Mouse (Mus musculus): ENCODE measurements at regions not wholly inside any gene's neighbourhood (a gene's known extent, or its start where the extent isn't known, plus 50 kb on each side); places are given as distances from the start of the nearest gene placed in this dataset.

- H3K9ac ChIP-seq (replicated peaks; ENCODE audit: low read length): no peak overlapping the region
- H3K4me3 ChIP-seq (ENCODE audit: low read length): no peak overlapping the region
- H3K36me3 ChIP-seq (ENCODE audit: insufficient read depth, low read length): no peaks in the 10 kb centered on the region
- H3K27ac ChIP-seq (ENCODE audit: low read length): no peak overlapping the region
- H3K4me1 ChIP-seq (ENCODE audit: insufficient read depth, low read length): no peaks in the 10 kb centered on the region
- no peak for ATAC-seq (ENCODE audit: low FRiP score, low TSS enrichment)
- no peak overlapping the region for H3K4me2 ChIP-seq (replicated peaks; ENCODE audit: low read depth, low read length)
- H3K9me3 ChIP-seq (ENCODE audit: low read length): no peaks in the 10 kb centered on the region
- H3K27me3 ChIP-seq (ENCODE audit: insufficient read depth, low read length): no peaks in the 10 kb centered on the region
- 74% methylated on average over 3 of the region's 3 CpGs for WGBS
Measured at GRCm38 (mm10) chr8:7894338-7894737, 766.7 kb downstream of the Efnb2 start.

- Histone ChIP-seq H3K9ac (replicated peaks; ENCODE audit: low read length) (no peak overlapping the region), H3K4me1 (ENCODE audit: insufficient read depth, low read length) (no peaks in the 10 kb centered on the region), H3K4me3 (ENCODE audit: low read length) (no peak overlapping the region), H3K27ac (ENCODE audit: low read length) (no peak overlapping the region), H3K9me3 (ENCODE audit: low read length) (no peaks in the 10 kb centered on the region), H3K36me3 (ENCODE audit: insufficient read depth, low read length) (no peaks in the 10 kb centered on the region), H3K4me2 (replicated peaks; ENCODE audit: low read depth, low read length) (no peak overlapping the region), H3K27me3 (ENCODE audit: insufficient read depth, low read length) (no peaks in the 10 kb centered on the region)
- WGBS: 95% methylated on average over 1 of the region's 1 CpGs
- no peak for ATAC-seq (ENCODE audit: low FRiP score, low TSS enrichment)
Measured at GRCm38 (mm10) chr8:7853169-7853568, 807.9 kb downstream of the Efnb2 start.

- no peak overlapping the region for H3K27ac ChIP-seq (ENCODE audit: low read length)
- H3K4me2 ChIP-seq (replicated peaks; ENCODE audit: low read depth, low read length): no peak overlapping the region
- H3K27me3 ChIP-seq (ENCODE audit: insufficient read depth, low read length): no peaks in the 10 kb centered on the region
- ATAC-seq (ENCODE audit: low FRiP score, low TSS enrichment): no peak
- H3K4me3 ChIP-seq (ENCODE audit: low read length): no peak overlapping the region
- H3K9ac ChIP-seq (replicated peaks; ENCODE audit: low read length): no peak overlapping the region
- H3K4me1 ChIP-seq (ENCODE audit: insufficient read depth, low read length): no peaks in the 10 kb centered on the region
- no peaks in the 10 kb centered on the region for H3K9me3 ChIP-seq (ENCODE audit: low read length)
- H3K36me3 ChIP-seq (ENCODE audit: insufficient read depth, low read length): no peaks in the 10 kb centered on the region
Measured at GRCm38 (mm10) chr8:7850573-7850972, 810.5 kb downstream of the Efnb2 start.

GRCm38 (mm10) chr8:7831948-7832347 lies 829.1 kb downstream of the Efnb2 start:
- 78% methylated on average over 5 of the region's 5 CpGs for WGBS
- H3K9ac ChIP-seq (replicated peaks; ENCODE audit: low read length): no peak overlapping the region

GRCm38 (mm10) chr8:7827811-7828210 lies 833.2 kb downstream of the Efnb2 start:
- no peak for ATAC-seq (ENCODE audit: low FRiP score, low TSS enrichment)
- Histone ChIP-seq H3K36me3 (ENCODE audit: insufficient read depth, low read length) (no peaks in the 10 kb centered on the region), H3K4me2 (replicated peaks; ENCODE audit: low read depth, low read length) (no peak overlapping the region), H3K27ac (ENCODE audit: low read length) (no peak overlapping the region), H3K4me3 (ENCODE audit: low read length) (no peak overlapping the region), H3K4me1 (ENCODE audit: insufficient read depth, low read length) (no peaks in the 10 kb centered on the region), H3K9ac (replicated peaks; ENCODE audit: low read length) (no peak overlapping the region), H3K27me3 (ENCODE audit: insufficient read depth, low read length) (no peaks in the 10 kb centered on the region), H3K9me3 (ENCODE audit: low read length) (no peaks in the 10 kb centered on the region)
- WGBS: 76% methylated on average over 1 of the region's 1 CpGs

More at GRCm38 (mm10) chr8:7831948-7832347, 829.1 kb downstream of the Efnb2 start:
- Histone ChIP-seq H3K4me2 (replicated peaks; ENCODE audit: low read depth, low read length) (no peak overlapping the region), H3K4me3 (ENCODE audit: low read length) (no peak overlapping the region), H3K27me3 (ENCODE audit: insufficient read depth, low read length) (no peaks in the 10 kb centered on the region), H3K4me1 (ENCODE audit: insufficient read depth, low read length) (no peaks in the 10 kb centered on the region), H3K27ac (ENCODE audit: low read length) (no peak overlapping the region), H3K9me3 (ENCODE audit: low read length) (no peaks in the 10 kb centered on the region), H3K36me3 (ENCODE audit: insufficient read depth, low read length) (no peaks in the 10 kb centered on the region)
- ATAC-seq (ENCODE audit: low FRiP score, low TSS enrichment): no peak

- H3K9me3 ChIP-seq (ENCODE audit: low read length): no peaks in the 10 kb centered on the region
- H3K27me3 ChIP-seq (ENCODE audit: insufficient read depth, low read length): no peaks in the 10 kb centered on the region
- ATAC-seq (ENCODE audit: low FRiP score, low TSS enrichment): no peak
- 89% methylated on average over 1 of the region's 1 CpGs for WGBS
- no peaks in the 10 kb centered on the region for H3K36me3 ChIP-seq (ENCODE audit: insufficient read depth, low read length)
- H3K9ac ChIP-seq (replicated peaks; ENCODE audit: low read length): no peak overlapping the region
- no peak overlapping the region for H3K27ac ChIP-seq (ENCODE audit: low read length)
- H3K4me1 ChIP-seq (ENCODE audit: insufficient read depth, low read length): no peaks in the 10 kb centered on the region
- H3K4me2 ChIP-seq (replicated peaks; ENCODE audit: low read depth, low read length): no peak overlapping the region
- no peak overlapping the region for H3K4me3 ChIP-seq (ENCODE audit: low read length)
Measured at GRCm38 (mm10) chr8:7808395-7808794, 852.6 kb downstream of the Efnb2 start.

GRCm38 (mm10) chr8:7799221-7799620 lies 861.8 kb downstream of the Efnb2 start:
- WGBS: 73% methylated on average over 3 of the region's 3 CpGs
- Histone ChIP-seq H3K4me2 (replicated peaks; ENCODE audit: low read depth, low read length) (no peak overlapping the region), H3K4me1 (ENCODE audit: insufficient read depth, low read length) (no peaks in the 10 kb centered on the region), H3K9me3 (ENCODE audit: low read length) (no peaks in the 10 kb centered on the region), H3K36me3 (ENCODE audit: insufficient read depth, low read length) (no peaks in the 10 kb centered on the region), H3K27ac (ENCODE audit: low read length) (no peak overlapping the region), H3K4me3 (ENCODE audit: low read length) (no peak overlapping the region), H3K9ac (replicated peaks; ENCODE audit: low read length) (no peak overlapping the region), H3K27me3 (ENCODE audit: insufficient read depth, low read length) (no peaks in the 10 kb centered on the region)
- ATAC-seq (ENCODE audit: low FRiP score, low TSS enrichment): peak; percentile 35; the same call in 1 of the 2 replicates

- no peak overlapping the region for H3K4me2 ChIP-seq (replicated peaks; ENCODE audit: low read depth, low read length)
- H3K4me1 ChIP-seq (ENCODE audit: insufficient read depth, low read length): no peaks in the 10 kb centered on the region
- no peak for ATAC-seq (ENCODE audit: low FRiP score, low TSS enrichment)
- 85% methylated on average over 4 of the region's 4 CpGs for WGBS
- no peak overlapping the region for H3K9ac ChIP-seq (replicated peaks; ENCODE audit: low read length)
- no peaks in the 10 kb centered on the region for H3K36me3 ChIP-seq (ENCODE audit: insufficient read depth, low read length)
- H3K27ac ChIP-seq (ENCODE audit: low read length): no peak overlapping the region
- no peaks in the 10 kb centered on the region for H3K9me3 ChIP-seq (ENCODE audit: low read length)
- no peaks in the 10 kb centered on the region for H3K27me3 ChIP-seq (ENCODE audit: insufficient read depth, low read length)
- H3K4me3 ChIP-seq (ENCODE audit: low read length): no peak overlapping the region
Measured at GRCm38 (mm10) chr8:7796156-7796555, 864.9 kb downstream of the Efnb2 start.

GRCm38 (mm10) chr8:7763820-7764219 lies 897.2 kb downstream of the Efnb2 start:
- Histone ChIP-seq H3K4me2 (replicated peaks; ENCODE audit: low read depth, low read length) (no peak overlapping the region), H3K27me3 (ENCODE audit: insufficient read depth, low read length) (no peaks in the 10 kb centered on the region), H3K9ac (replicated peaks; ENCODE audit: low read length) (no peak overlapping the region), H3K36me3 (ENCODE audit: insufficient read depth, low read length) (no peaks in the 10 kb centered on the region), H3K4me1 (ENCODE audit: insufficient read depth, low read length) (no peaks in the 10 kb centered on the region), H3K9me3 (ENCODE audit: low read length) (no peaks in the 10 kb centered on the region), H3K27ac (ENCODE audit: low read length) (no peak overlapping the region), H3K4me3 (ENCODE audit: low read length) (no peak overlapping the region)
- ATAC-seq (ENCODE audit: low FRiP score, low TSS enrichment): no peak
- 84% methylated on average over 3 of the region's 3 CpGs for WGBS

- 82% methylated on average over 4 of the region's 4 CpGs for WGBS
- H3K9ac ChIP-seq (replicated peaks; ENCODE audit: low read length): no peak overlapping the region
- no peak overlapping the region for H3K4me3 ChIP-seq (ENCODE audit: low read length)
- H3K27ac ChIP-seq (ENCODE audit: low read length): no peak overlapping the region
- no peak overlapping the region for H3K4me2 ChIP-seq (replicated peaks; ENCODE audit: low read depth, low read length)
- H3K27me3 ChIP-seq (ENCODE audit: insufficient read depth, low read length): no peaks in the 10 kb centered on the region
- no peak for ATAC-seq (ENCODE audit: low FRiP score, low TSS enrichment)
- H3K36me3 ChIP-seq (ENCODE audit: insufficient read depth, low read length): no peaks in the 10 kb centered on the region
- H3K4me1 ChIP-seq (ENCODE audit: insufficient read depth, low read length): no peaks in the 10 kb centered on the region
- no peaks in the 10 kb centered on the region for H3K9me3 ChIP-seq (ENCODE audit: low read length)
Measured at GRCm38 (mm10) chr8:7760987-7761386, 900.1 kb downstream of the Efnb2 start.

- ATAC-seq (ENCODE audit: low FRiP score, low TSS enrichment): no peak
- Histone ChIP-seq H3K4me3 (ENCODE audit: low read length) (no peak overlapping the region), H3K27ac (ENCODE audit: low read length) (no peak overlapping the region), H3K4me2 (replicated peaks; ENCODE audit: low read depth, low read length) (no peak overlapping the region), H3K9me3 (ENCODE audit: low read length) (no peaks in the 10 kb centered on the region), H3K9ac (replicated peaks; ENCODE audit: low read length) (no peak overlapping the region), H3K4me1 (ENCODE audit: insufficient read depth, low read length) (no peaks in the 10 kb centered on the region), H3K36me3 (ENCODE audit: insufficient read depth, low read length) (no peaks in the 10 kb centered on the region), H3K27me3 (ENCODE audit: insufficient read depth, low read length) (no peaks in the 10 kb centered on the region)
- 59% methylated on average over 2 of the region's 2 CpGs for WGBS
Measured at GRCm38 (mm10) chr8:7732726-7733125, 928.3 kb downstream of the Efnb2 start.
